Mouse (Mus musculus): ENCODE data around the gene Ubc. TPM values are rescaled to one million over a fixed set of nuclear protein-coding genes. Genes with fewer than 3 reads are reported as not detected.
"Not testable (repeated sequence)": the region's sequence is repeated elsewhere in the genome, so short reads cannot be mapped to it uniquely, and the experiment has no call there.

Ubc gene
- polyA plus RNA-seq, 1 experiment from 2014 or later = 1,201 TPM

- Histone ChIP-seq H3K9me3 (no peaks in the 10 kb centered on the region), H3K27me3 (peaks cover 3% of the 10 kb centered on the region; the same call in 1 of the 2 replicates), H3K4me1 (replicated peaks) (peaks cover 16% of the 10 kb centered on the region), H3K4me2 (no peak overlapping the region), H3K9ac (no peak overlapping the region; the same call in 1 of the 2 replicates), H3K27ac (no peak overlapping the region), H3K36me3 (no peaks in the 10 kb centered on the region), H3K4me3 (no peak overlapping the region)
- no peak for ATAC-seq (ENCODE audit: low FRiP score)
- 49% methylated on average over 10 of the region's 10 CpGs for WGBS
Observed at GRCm38 (mm10) chr5:125402476-125402875, 12.5 kb upstream of the Ubc start.

- no peak for ATAC-seq (ENCODE audit: low FRiP score)
- Histone ChIP-seq H3K27ac (no peak overlapping the region), H3K27me3 (peaks cover 3% of the 10 kb centered on the region; the same call in 1 of the 2 replicates), H3K4me2 (no peak overlapping the region), H3K4me3 (no peak overlapping the region), H3K4me1 (replicated peaks) (peaks cover 4% of the 10 kb centered on the region; the same call in 1 of the 2 replicates), H3K36me3 (no peaks in the 10 kb centered on the region), H3K9me3 (no peaks in the 10 kb centered on the region), H3K9ac (no peak overlapping the region)
- WGBS = 58% methylated on average over 7 of the region's 7 CpGs
Observed at GRCm38 (mm10) chr5:125400903-125401302, 10.9 kb upstream of the Ubc start.

- Histone ChIP-seq H3K27me3 (no peaks in the 10 kb centered on the region), H3K9me3 (no peaks in the 10 kb centered on the region), H3K4me3 (0 out of 2 replicates have a peak overlapping the region, but pooled peaks have one; percentile 34), H3K9ac (peak overlapping the region; percentile 70), H3K27ac (peak overlapping the region; percentile 100), H3K4me1 (replicated peaks) (peaks cover 33% of the 10 kb centered on the region), H3K4me2 (peak overlapping the region; percentile 59), H3K36me3 (no peaks in the 10 kb centered on the region)
- no peak for ATAC-seq (ENCODE audit: low FRiP score)
- 61% methylated on average over 3 of the region's 3 CpGs for WGBS
Observed at GRCm38 (mm10) chr5:125395008-125395407, 5.0 kb upstream of the Ubc start.

- ATAC-seq (ENCODE audit: low FRiP score) = peak; percentile 62
- Histone ChIP-seq H3K27ac (peak overlapping the region; percentile 100), H3K9ac (peak overlapping the region; percentile 70), H3K4me3 (peak overlapping the region; percentile 34), H3K4me1 (replicated peaks) (peaks cover 33% of the 10 kb centered on the region), H3K36me3 (no peaks in the 10 kb centered on the region), H3K27me3 (no peaks in the 10 kb centered on the region), H3K9me3 (no peaks in the 10 kb centered on the region), H3K4me2 (peak overlapping the region; percentile 59)
- WGBS = 8% methylated on average over 20 of the region's 25 CpGs
Observed at GRCm38 (mm10) chr5:125393622-125394603, 3.9 kb upstream of the Ubc start.

GRCm38 (mm10) chr5:125392977-125393621 is 3.1 kb upstream of the Ubc start:
- H3K4me1 ChIP-seq (replicated peaks) = peaks cover 40% of the 10 kb centered on the region
- ATAC-seq (ENCODE audit: low FRiP score) = peak; percentile 87
- no peaks in the 10 kb centered on the region for H3K36me3 ChIP-seq
- peak overlapping the region; percentile 70 for H3K9ac ChIP-seq
- H3K27ac ChIP-seq = peak overlapping the region; percentile 100
- peak overlapping the region; percentile 59 for H3K4me2 ChIP-seq
- WGBS = under 1% methylated on average over 20 of the region's 20 CpGs
- no peaks in the 10 kb centered on the region for H3K27me3 ChIP-seq
- no peaks in the 10 kb centered on the region for H3K9me3 ChIP-seq
- H3K4me3 ChIP-seq = peak overlapping the region; percentile 34

- H3K9ac ChIP-seq = peak overlapping the region; percentile 58
- peaks cover 42% of the 10 kb centered on the region for H3K4me1 ChIP-seq (replicated peaks)
- peak overlapping the region; percentile 100 for H3K27ac ChIP-seq
- no peaks in the 10 kb centered on the region for H3K36me3 ChIP-seq
- no peaks in the 10 kb centered on the region for H3K27me3 ChIP-seq
- 19% methylated on average over 1 of the region's 1 CpGs for WGBS
- H3K4me3 ChIP-seq = no peak overlapping the region; the same call in 1 of the 2 replicates
- peak; percentile 8; the same call in 1 of the 2 replicates for ATAC-seq (ENCODE audit: low FRiP score)
- H3K4me2 ChIP-seq = peak overlapping the region; percentile 59
- H3K9me3 ChIP-seq = no peaks in the 10 kb centered on the region
Observed at GRCm38 (mm10) chr5:125392618-125392976, 2.6 kb upstream of the Ubc start.

GRCm38 (mm10) chr5:125392176-125392575 is 2.2 kb upstream of the Ubc start:
- not testable (repeated sequence) for H3K9me3 ChIP-seq; ATAC-seq (ENCODE audit: low FRiP score); H3K27me3 ChIP-seq; H3K9ac ChIP-seq; H3K4me2 ChIP-seq; H3K36me3 ChIP-seq; H3K4me3 ChIP-seq
- Histone ChIP-seq H3K27ac (peak overlapping the region; percentile 100), H3K4me1 (replicated peaks) (peaks cover 42% of the 10 kb centered on the region)
- WGBS = 94% methylated on average over 4 of the region's 4 CpGs

- 86% methylated on average over 5 of the region's 5 CpGs for WGBS
- Histone ChIP-seq H3K4me3 (no peak overlapping the region), H3K9ac (no peak overlapping the region), H3K27me3 (no peaks in the 10 kb centered on the region), H3K4me1 (replicated peaks) (peaks cover 44% of the 10 kb centered on the region), H3K36me3 (no peaks in the 10 kb centered on the region), H3K27ac (peak overlapping the region; percentile 100; the same call in 1 of the 2 replicates), H3K4me2 (no peak overlapping the region), H3K9me3 (no peaks in the 10 kb centered on the region)
- no peak for ATAC-seq (ENCODE audit: low FRiP score)
Observed at GRCm38 (mm10) chr5:125391609-125392008, 1.6 kb upstream of the Ubc start.

GRCm38 (mm10) chr5:125390906-125391477 is 990 bp upstream of the Ubc start:
- Histone ChIP-seq H3K9me3 (no peaks in the 10 kb centered on the region), H3K4me3 (no peak overlapping the region), H3K4me1 (replicated peaks) (peaks cover 45% of the 10 kb centered on the region), H3K27ac (no peak overlapping the region), H3K9ac (no peak overlapping the region), H3K4me2 (no peak overlapping the region), H3K27me3 (no peaks in the 10 kb centered on the region), H3K36me3 (peaks cover under 1% of the 10 kb centered on the region)
- 91% methylated on average over 3 of the region's 3 CpGs for WGBS
- no peak for ATAC-seq (ENCODE audit: low FRiP score)

GRCm38 (mm10) chr5:125389131-125389578 is 847 bp downstream of the Ubc start, which contains the start of gene Gm10382:
TSS of gene Gm10382 (plus strand) at chr5:125389322.
- H3K9ac ChIP-seq = peak within 1 kb of the TSS; percentile 99
- H3K4me1 ChIP-seq (replicated peaks) = peaks cover 51% of the 10 kb centered on the region
- under 1% methylated on average over 41 of the region's 41 CpGs for WGBS
- no peaks in the 10 kb centered on the region for H3K9me3 ChIP-seq
- H3K27me3 ChIP-seq = no peaks in the 10 kb centered on the region
- H3K27ac ChIP-seq = peak within 1 kb of the TSS; percentile 98
- peak within 1 kb of the TSS; percentile 100 for H3K4me2 ChIP-seq
- H3K4me3 ChIP-seq = peak within 1 kb of the TSS; percentile 100
- ATAC-seq (ENCODE audit: low FRiP score) = peak; percentile 44
- peaks cover 18% of the 10 kb centered on the region for H3K36me3 ChIP-seq

GRCm38 (mm10) chr5:125388358-125389092 is 1.5 kb downstream of the Ubc start:
- Histone ChIP-seq H3K9me3 (no peaks in the 10 kb centered on the region), H3K27ac (peak overlapping the region; percentile 98), H3K4me3 (peak overlapping the region; percentile 100), H3K9ac (peak overlapping the region; percentile 99), H3K36me3 (peaks cover 20% of the 10 kb centered on the region), H3K4me1 (replicated peaks) (peaks cover 47% of the 10 kb centered on the region), H3K4me2 (peak overlapping the region; percentile 100), H3K27me3 (no peaks in the 10 kb centered on the region)
- no peak for ATAC-seq (ENCODE audit: low FRiP score)
- WGBS = 30% methylated on average over 13 of the region's 13 CpGs

All from hindbrain, embryonic 13.5 days (tissue).